Mouse (Mus musculus) layer of hippocampus, postnatal 10 days (tissue): Measurements from ENCODE around the gene Rock2. TPM values are rescaled to one million over a fixed set of nuclear protein-coding genes. Genes with fewer than 3 reads are reported as not detected.

Experiments
- DNase-seq, 2 experiments: peaks; one replicate each; pipeline ENCODE4 v3.0.0; 2021; ENCODE audit warnings: low spot score in 2 of 2
- total RNA-seq, 2 experiments: library from RNA; stranded (reverse); gene quantifications; 2 replicates each; pipeline ENCODE4 v1.2.3; 2021

Gene Rock2
- total RNA-seq, 2 experiments from 2014 or later: 79.1 to 79.4 TPM

DNA sequence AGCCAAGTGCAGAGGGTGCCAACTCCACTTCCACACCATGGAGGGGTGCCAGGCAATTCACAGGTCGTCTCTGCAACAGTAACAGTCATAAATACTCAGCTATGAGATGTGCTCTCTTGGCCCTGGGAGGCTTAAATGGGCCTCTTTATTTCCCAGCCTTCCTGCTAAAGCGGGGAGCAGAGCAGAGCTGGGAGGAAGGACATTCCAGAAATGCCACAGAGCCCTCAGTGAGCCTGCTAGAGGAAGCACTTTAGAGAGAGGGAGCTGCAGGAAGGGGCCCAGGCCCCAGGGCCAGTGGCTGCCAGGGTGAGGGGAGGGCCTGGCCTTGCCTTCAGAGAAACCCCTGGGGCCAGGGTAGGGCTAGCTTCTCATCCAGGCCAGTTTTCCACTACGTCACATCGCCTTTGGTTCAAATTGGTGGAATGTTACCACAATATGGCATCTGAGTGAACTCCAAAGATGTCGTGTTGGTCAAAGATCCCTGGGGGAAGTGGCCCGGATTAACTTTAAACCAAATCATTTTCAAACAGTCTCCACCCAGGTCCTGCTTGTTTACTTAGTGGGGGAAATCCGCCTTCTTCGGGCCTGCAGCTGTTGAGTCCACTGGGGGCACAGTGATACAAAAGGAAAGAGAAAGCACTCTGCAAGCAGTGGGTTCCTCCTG lies 24.2 kb upstream of the Rock2 start:
- peak; percentile 30 for DNase-seq

DNA sequence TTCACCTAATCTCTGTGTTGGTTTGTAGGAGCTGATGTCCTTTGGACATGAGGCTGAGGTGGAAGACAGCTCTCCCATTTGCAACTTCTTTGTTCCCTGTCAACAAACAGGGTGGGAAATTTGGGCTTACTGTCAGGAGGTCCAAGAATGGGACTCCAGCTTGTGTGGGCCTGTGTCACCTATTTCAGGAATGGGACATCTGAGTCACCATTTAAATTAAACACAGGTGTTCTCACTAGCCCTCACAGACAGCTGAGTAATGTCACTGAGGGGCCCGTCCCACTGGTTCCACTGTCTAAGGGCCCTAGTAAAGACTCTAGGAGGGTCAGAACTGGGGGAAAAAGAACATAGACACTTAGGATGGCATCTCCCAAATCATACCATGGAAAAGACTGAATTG lies 22.7 kb upstream of the Rock2 start:
- DNase-seq: no peak

DNA sequence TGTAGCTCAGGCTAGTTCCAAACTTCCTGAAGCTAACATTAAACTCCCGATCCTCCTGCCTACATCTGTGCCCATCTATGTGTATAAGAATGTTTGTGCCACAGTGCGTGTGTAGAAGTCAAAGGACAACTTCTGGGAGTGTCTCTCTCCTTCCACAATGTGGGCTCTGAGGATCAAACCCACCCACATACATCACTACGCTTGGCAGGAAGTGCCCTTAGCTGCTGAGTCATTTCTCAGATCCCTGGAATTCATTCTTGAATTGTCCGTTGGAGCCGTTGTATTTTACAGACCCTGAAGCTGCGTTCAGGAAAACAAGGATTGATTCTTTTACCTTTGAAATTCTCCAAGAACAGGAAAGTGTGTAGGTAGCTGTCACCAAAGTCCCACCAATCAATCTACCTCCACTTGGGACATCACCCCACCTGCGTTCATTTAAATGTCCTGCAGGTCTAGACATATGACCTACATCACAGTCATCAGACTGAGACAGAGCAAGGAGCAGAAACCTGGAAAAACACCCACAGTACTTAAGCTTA lies 21.7 kb upstream of the Rock2 start:
- DNase-seq: no peak

DNA sequence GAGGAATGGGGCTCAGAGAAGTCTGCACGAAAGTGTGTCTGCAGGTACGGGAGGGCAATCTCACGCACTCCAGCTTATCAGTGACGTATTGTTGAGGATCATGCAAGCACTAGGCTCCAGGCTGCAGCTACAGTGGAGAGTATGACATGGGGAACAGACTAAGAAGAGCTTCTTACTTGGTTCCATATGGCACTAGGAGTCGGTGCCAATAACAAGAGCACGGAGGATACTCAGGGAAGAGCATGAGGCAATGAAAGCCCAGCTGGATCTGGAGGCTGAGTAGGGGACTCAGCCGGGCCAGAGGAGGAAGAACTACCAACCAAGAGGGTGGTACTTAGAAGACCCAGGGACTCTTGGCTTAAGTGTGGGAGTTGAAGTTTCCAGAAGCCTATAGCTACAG lies 21.1 kb upstream of the Rock2 start:
- DNase-seq: no peak

DNA sequence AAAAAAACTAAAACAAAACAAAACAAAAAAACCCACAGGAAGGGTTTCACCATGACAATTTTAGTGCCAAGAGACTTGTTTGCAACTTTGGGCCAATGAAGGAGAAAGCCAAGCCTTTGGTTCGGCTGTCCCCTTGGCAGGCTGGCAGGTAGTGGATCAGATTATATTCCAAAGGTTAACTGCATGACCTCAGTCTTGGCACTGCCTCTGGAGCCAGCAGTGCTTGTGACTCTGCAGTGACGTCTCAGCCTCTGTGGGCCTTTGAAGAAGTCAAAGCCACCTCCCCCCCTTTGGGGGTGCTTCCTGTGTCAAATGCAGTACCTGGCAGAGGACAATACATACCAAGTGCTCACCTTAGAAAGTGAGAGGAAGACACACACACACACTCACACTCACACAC lies 20.6 kb upstream of the Rock2 start:
- no peak for DNase-seq

DNA sequence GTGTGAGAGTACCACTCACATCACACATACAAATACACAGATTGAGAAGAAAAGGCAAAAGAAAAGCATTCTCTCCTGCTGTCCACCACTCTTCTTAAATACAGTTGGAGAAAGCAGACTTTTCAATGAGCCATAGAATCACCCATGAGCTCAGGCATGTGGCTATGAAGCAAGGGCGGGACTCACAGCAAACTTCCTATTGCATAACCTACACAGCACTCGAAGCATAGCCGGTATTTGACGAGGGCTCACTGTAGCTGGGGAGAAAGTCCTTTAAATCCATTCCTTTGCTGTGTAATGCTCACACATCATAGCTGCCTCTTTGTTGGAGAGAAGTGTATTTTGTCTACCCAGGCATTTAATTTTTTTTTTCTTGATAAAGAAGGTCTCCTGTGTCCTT lies 19.4 kb upstream of the Rock2 start:
- DNase-seq: no peak

DNA sequence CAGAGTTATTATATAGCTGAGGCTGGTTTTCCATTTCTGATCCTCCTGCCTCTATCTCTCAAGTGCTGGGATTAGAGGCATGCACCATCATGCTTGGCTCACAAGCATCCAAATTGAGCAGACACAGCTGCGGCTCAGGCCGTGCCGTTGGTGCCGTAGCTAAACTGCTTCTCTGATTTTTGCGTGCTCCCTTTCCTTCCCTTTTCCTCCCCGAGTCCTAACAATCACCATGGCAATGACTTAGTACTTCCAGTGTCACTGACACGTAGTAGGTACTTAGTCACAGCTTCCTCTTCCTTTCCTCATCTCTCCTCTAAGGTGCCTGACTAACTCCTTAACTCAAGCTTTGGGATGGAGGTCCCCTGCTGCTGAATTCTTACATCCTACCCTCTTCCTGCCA lies 19.0 kb upstream of the Rock2 start:
- no peak for DNase-seq

DNA sequence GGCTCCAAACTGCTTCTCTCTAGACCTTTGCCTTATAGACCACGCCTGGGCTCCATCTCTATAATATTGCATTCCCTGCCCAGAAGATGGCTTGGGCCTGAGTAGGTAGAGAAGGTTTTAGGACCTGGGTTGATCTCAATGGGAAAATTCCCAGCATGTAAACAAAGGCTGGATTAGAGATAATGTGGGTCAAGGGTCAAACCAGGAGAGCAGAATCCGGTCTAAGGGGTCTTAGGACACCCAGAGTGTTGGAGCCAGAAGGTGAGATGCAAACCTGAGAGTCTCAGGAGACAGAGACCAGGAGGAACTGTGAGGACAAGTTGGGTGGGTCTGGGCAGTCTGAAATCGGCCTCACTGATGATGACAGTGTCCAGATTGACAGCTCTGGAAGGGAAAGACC lies 18.0 kb upstream of the Rock2 start:
- no peak for DNase-seq

DNA sequence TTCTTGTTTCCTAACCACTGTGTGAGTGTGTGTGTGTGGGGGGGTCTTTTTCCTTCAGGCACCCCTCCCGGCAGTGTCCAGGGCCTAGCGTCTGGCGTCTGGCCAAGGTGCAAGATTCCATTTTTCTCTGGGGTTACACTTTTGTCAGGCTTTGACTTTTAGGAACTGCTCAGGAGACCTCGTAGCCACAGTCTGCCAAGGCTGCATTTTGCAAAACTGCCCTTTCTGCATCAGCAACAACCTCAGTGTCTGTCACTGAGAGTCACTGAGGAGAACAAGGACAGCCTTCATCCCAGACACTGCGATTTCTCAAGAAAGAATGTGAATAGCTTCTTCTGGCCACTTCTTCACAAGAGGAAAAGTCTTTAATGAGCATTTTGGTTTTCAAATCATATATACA lies 17.6 kb upstream of the Rock2 start:
- no peak for DNase-seq

DNA sequence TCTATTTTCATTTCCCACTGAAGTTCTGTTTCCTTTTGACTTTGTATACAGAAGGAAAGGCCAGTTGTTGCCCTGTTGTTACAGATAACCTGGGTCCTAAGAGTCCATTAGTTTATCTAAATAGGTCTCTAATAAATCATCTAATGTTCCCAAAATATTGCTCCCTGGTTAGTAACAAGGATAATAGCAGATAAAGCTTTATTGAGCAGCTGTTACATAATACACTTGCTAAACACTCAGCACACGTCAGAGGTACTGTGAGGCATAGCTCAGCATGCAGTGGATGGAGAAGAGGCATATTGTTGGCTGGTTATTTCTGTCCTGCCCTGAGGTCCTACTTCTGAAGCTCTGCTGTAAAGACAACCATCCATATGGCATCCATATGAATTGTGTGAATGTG lies 17.0 kb upstream of the Rock2 start:
- DNase-seq: no peak

DNA sequence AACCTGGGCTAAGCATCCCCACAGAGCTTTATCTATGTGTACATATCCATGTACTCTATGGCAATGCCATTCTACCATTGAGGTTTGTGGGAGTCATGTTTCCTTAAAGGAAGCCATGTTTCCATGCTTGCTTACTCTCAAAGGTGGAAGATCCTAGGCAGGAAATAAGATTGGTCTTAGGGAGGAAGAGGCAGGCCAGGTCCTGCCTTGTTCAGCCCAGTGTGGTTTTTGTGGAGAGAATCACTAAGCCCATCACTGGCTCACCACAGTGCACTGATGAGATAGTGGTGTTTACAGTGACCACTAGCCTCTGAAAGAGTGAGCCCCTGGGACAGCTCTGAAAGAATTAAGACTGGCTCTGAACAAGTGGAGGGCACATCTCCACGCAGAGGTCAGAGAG lies 15.3 kb upstream of the Rock2 start:
- DNase-seq: no peak

DNA sequence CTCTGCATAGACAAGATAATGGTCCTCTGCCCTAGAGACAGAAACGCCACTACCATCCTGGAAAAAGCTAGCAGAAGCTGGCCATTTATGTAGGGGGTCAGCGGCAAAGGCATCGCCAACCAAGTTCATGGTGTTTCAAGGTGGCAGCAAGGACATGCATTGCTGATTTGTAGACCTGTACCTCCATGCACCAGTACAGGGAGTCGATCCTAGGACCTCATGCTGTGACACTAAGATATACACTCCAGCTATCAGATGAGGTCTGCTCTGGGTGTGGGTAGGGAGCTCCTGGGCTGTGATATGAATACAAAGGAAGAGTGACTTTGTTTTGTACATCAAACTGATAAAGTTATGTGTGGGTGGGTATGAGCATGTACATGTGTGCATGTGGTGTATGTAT lies 14.6 kb upstream of the Rock2 start:
- DNase-seq: no peak

DNA sequence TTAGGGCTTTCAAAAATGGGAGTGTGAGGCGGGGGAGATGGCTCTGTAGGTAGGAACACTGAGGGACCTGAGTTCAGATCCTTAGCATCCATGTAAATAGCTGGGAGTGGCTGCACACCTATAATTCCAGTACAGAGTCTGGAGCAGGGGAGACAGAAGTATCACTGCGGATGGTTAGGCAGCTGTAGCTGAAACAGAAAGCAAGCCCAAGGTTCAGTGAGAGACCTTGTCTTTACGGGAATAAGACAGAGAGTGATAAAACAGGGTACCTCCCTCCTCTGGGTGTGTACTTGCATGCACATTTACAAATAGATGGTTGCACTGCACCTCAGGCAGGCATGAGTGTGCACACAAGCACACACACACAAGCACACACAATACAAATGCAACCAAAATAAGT lies 12.3 kb upstream of the Rock2 start:
- no peak for DNase-seq

DNA sequence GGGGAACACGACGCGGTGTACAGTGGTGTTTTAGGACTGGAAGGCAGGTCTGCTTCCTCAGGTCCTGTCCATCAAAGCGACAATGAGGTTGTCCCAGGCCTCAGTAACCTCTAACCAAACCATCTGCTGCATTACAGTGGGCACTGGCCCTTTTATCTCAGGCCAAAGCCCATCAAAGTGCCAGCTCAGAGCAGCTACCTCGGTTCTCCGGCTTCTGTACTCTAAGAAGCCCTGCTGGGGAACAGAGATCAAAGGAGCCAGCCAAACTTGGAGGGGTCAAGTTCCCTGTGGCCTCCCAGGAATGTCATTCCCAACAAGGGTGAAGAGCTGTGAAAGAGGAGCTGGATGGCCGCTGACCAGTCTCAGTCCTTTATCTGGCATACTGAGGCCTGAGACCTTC lies 11.6 kb upstream of the Rock2 start:
- DNase-seq: no peak

DNA sequence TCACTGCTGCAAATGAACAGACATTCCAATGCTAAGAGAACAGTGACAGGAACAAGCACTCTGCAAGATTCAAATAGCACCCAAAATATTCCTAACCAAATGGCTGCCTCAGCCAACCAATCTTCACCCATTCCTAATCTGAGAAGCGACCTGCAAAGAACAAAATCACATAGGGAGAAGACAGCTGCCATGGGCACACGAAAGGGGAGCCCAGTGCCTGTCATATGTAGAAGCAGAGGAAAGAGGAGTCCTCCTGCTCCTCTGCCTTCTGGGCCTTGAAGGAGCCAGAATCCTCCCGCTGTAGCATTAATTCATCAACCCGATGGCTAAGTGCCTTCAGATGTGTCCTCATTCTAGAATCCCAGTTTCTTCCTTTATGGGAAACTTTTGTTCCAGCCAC lies 10.2 kb upstream of the Rock2 start:
- DNase-seq: no peak

DNA sequence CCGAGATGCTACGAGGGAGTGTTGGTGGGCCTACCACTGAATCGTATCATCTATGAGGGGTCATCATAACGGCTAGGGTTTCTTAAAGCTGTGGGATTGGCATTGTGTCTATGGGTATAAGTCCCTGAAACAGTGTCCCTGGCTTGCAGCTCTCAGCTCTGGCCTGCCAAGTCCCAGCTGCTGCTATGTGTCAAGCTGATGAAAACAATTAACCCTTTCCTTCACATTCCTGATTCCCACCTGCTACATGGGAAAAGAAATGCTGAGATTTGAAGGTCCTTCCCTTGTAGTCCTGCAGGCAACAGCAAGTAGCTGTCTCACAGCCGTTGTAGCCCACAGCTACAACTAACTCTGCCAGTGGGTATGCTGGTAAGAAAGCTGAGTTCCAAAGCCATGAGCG lies 8.3 kb upstream of the Rock2 start:
- DNase-seq: no peak

DNA sequence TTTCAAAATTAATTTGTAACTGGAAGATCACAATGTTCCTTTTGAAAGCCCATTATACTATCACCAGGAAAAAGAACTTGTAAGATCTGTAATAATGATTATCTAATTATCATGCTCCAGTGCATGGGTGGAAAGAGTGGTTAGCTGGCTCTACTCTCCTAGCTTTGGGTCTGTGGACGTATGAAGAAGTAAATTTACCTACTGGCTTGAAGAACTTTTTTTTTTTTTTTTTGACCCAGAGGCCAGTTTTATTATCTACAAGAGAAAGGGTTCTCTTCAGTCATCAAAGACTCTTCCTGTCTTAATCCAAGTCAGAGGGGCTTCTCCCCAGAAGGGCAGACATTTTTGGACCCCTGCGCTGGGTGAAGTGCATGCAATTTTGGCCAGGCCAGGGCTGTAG lies 1.7 kb upstream of the Rock2 start:
- DNase-seq: no peak

DNA sequence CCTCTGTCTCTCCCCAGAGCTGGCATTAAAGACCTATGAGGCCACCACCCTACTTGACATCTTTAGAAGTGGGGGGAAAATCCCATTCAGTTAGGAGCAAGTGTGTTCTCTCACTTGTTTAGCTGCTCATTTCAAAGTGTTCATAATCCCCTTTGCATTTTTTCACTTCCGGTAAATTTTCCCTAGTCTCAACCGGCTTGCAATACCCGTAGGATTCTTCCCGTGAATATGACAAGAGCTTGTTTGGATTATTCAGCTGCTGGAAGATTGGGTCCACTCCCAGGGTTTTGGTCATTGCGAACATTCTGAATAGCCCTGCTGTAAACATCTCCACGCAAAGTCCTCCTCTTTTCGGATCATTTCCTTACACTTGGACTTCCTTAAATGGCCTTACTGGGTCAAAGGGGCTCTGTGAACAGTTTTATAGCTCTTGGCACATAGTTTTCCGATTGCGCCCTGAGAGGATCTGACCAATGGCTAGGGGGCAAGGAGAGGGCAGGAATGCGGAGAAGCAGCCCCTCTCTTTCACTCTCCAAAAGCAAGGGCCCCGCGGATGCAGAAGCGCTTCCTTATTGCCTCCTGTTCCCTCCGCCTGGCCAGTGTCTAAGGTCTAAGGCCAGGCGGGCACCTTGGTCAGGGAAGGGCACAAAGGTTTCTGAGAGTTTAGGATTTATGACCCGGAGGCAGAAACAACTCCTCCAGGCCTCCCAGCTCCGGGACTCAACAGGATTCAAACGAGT lies 869 bp upstream of the Rock2 start:
- no peak for DNase-seq

DNA sequence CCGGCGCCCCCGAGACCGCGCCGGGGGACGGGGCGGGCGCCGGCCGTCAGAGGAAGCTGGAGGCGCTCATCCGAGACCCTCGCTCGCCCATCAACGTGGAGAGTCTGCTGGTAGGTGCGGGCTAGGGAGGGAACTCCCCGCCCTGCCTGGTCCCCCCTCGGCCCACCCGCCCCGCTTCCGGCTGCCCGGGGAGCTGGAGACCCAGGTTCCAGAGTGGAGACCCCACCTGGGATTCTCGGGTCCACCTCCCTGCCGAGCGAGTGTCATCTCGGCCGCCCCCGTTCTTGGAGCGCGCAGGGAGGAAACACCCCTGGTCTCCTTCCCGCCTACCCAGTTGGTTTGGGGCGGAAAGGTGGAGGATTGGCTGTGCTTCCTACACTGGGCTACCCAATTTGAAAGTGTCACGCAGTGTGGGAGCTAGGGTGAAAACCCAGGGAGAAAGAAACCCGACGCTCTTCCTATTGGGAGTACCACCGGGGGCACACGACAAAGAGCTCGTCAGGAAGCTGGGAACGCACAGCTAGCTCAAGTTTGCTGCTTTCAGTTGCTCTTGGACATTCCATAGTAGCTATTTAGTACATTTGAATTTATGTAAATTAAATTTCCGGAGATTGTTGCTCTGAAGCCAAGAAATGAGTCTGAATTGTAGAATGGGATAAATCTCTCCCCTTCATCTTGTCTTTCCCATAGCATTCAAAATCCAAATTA lies 680 bp downstream of the Rock2 start:
- DNase-seq: peak in 1 of 2 experiments; percentile 42

DNA sequence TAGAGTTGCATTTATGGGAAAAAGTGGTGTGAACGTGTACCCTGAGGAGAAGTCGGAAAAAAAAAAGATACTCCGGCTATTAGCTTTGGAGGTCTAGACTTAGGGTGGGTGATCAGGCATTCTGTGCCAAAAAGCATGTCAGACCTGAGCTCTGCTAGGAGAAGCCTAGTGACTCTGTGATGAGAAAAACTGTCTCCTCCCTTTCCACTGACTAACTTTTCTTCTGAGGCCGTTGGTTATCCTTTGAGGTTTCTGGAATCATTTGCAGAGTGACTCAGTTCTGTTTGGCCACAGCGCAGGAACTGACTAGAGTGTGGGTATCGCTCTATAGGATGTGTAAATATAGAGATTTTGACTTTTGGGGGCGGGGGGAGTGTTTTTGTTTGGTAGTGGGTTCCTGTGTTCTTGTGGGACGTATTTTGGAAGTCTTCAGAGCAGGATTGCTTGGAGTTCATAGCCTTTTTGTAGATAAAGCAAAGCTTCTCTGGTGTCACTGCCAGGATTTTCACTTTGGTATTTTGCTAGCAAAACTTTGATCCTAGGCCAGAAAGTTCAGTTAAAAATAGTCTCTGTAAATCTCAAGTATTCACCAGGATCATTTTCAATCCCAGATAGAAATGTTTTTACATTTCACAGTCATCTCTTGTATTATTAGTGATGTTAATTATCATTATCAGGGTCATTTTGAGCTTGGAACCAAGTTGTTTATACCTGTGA lies 1.5 kb downstream of the Rock2 start:
- no peak for DNase-seq

DNA sequence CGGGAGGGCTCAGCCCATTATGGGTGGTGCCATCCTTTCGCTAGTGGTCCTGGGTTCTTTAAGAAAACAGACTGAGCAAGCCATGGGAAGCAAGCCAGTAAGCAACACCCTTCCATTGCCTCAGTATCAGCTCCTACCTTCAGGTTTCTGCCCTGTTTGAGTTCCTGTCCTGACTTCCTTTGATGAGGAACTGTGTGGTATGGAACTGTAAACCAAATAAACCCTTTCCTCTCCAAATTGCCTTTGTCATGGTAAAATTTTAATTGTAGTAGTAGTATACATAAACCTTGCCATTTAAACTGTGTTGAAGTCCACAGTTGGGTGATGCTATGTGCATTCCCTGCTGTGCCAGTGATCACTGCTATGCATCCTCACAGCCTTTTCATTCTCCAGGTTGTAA lies 2.5 kb downstream of the Rock2 start:
- no peak for DNase-seq

DNA sequence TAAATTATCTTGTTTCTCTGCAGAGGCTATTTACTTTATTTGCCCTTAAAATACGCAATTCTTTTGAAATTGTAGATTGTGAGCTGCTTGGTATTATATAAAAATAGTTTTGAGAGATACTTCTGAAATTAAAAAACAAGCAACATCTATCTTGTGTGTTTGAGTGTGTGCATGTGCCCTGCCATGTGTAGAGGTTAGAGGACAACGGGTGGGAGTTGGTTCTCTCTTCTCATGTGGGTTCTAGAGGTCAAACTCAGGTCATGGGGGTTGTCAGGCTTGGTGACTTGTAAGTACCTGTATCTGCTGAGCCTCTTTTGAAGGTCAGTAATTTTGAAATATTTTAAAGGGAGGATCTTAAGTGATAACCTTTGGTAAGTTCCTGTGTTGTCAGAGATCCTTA lies 3.5 kb downstream of the Rock2 start:
- DNase-seq: no peak
